Mouse (Mus musculus) heart, embryonic 12.5 days (tissue): Measurements from ENCODE around the gene Olfr1220. TPM values are rescaled to one million over a fixed set of nuclear protein-coding genes. Genes with fewer than 3 reads are reported as not detected.

Experiments
- ATAC-seq: fragments of 200-750 bp; cut with Nextera tagmentation; 2 replicates; pipeline ENCODE4 v1.8.0; 2017; ENCODE audit warnings: moderate TSS enrichment, moderate library complexity; ENCODE audit not compliant: insufficient number of reproducible peaks, low FRiP score
- H3K27ac ChIP-seq: fragments of 300-500 bp; sonication (generic); 2 replicates; pipeline ENCODE4 v1.5.1; 2016; ENCODE audit warnings: mild to moderate bottlenecking, moderate library complexity; ENCODE audit not compliant: poor library complexity, severe bottlenecking
- H3K27me3 ChIP-seq: fragments of 300-500 bp; sonication (generic); replicated peaks from 2 replicates; pipeline ENCODE4 v1.6.1; 2016; ENCODE audit warnings: mild to moderate bottlenecking, moderate library complexity
- H3K36me3 ChIP-seq: fragments of 300-500 bp; sonication (generic); 2 replicates; pipeline ENCODE4 v1.6.1; 2016; ENCODE audit warnings: mild to moderate bottlenecking, moderate library complexity
- H3K4me1 ChIP-seq: fragments of 300-500 bp; sonication (generic); replicated peaks from 2 replicates; pipeline ENCODE4 v1.6.1; 2016; ENCODE audit warnings: mild to moderate bottlenecking
- H3K4me2 ChIP-seq: fragments of 300-500 bp; sonication (generic); 2 replicates; pipeline ENCODE4 v1.6.1; 2016; ENCODE audit warnings: mild to moderate bottlenecking, moderate library complexity
- H3K4me3 ChIP-seq: fragments of 300-500 bp; sonication (generic); 2 replicates; pipeline ENCODE4 v1.5.1; 2016; ENCODE audit warnings: mild to moderate bottlenecking
- H3K9ac ChIP-seq: fragments of 300-500 bp; sonication (generic); 2 replicates; pipeline ENCODE4 v1.6.1; 2016; ENCODE audit warnings: mild to moderate bottlenecking, moderate library complexity
- H3K9me3 ChIP-seq: fragments of 300-500 bp; sonication (generic); replicated peaks from 2 replicates; pipeline ENCODE4 v1.6.1; 2016; ENCODE audit warnings: mild to moderate bottlenecking, moderate library complexity
- WGBS: fragments of 180-500 bp; shearing (Covaris S2); methylation state at CpG from one replicate; pipeline ENCODE4 v1.1.7; 2016; 5-methylcytosine and 5-hydroxymethylcytosine counted together
- polyA plus RNA-seq: library from polyadenylated mRNA; unstranded; fragments of >200 nt; fragmentation: Nextera tagmentation; extraction: Ambion mirVana; gene quantifications from 2 replicates; pipeline ENCODE4 v1.2.1, GENCODE M21; 2016

Olfr1220 gene
- polyA plus RNA-seq = not detected in 2 replicates

- no peak for ATAC-seq
- no peaks in the 10 kb centered on the region for H3K36me3 ChIP-seq
- H3K27ac ChIP-seq = no peak within 1 kb of the TSS
- no peak within 1 kb of the TSS for H3K9ac ChIP-seq
- no peaks in the 10 kb centered on the region for H3K9me3 ChIP-seq
- no peaks in the 10 kb centered on the region for H3K27me3 ChIP-seq
- H3K4me3 ChIP-seq = no peak within 1 kb of the TSS
- H3K4me2 ChIP-seq = no peak within 1 kb of the TSS
- H3K4me1 ChIP-seq = no peaks in the 10 kb centered on the region
- 66% methylated on average over 3 of the region's 3 CpGs for WGBS
Measured at GRCm38 (mm10) chr2:89106735-89107134, at the start of gene Olfr1220. Gene Olfr1220, minus strand, starts transcription at chr2:89106835.

- H3K4me3 ChIP-seq = no peak within 1 kb of the TSS
- no peaks in the 10 kb centered on the region for H3K4me1 ChIP-seq
- WGBS = 50% methylated on average over 1 of the region's 1 CpGs
- no peak for ATAC-seq
- no peak within 1 kb of the TSS for H3K4me2 ChIP-seq
- H3K9me3 ChIP-seq = no peaks in the 10 kb centered on the region
- no peak within 1 kb of the TSS for H3K9ac ChIP-seq
- H3K36me3 ChIP-seq = no peaks in the 10 kb centered on the region
- no peaks in the 10 kb centered on the region for H3K27me3 ChIP-seq
- H3K27ac ChIP-seq = no peak within 1 kb of the TSS
Measured at GRCm38 (mm10) chr2:89151460-89151859, 44.8 kb upstream of the Olfr1220 start, which contains the start of gene Olfr1223. Gene Olfr1223, minus strand, starts transcription at chr2:89151560.

GRCm38 (mm10) chr2:89132954-89133353 is 26.3 kb upstream of the Olfr1220 start, which contains the start of gene Olfr1222:
Gene Olfr1222, minus strand, starts transcription at chr2:89133054.
- Histone ChIP-seq H3K4me1 (no peaks in the 10 kb centered on the region), H3K9me3 (no peaks in the 10 kb centered on the region), H3K27me3 (no peaks in the 10 kb centered on the region), H3K27ac (no peak within 1 kb of the TSS), H3K4me2 (no peak within 1 kb of the TSS), H3K4me3 (no peak within 1 kb of the TSS), H3K9ac (no peak within 1 kb of the TSS), H3K36me3 (no peaks in the 10 kb centered on the region)
- no peak for ATAC-seq
- 33% methylated on average over 3 of the region's 3 CpGs for WGBS

GRCm38 (mm10) chr2:89117183-89117582 is 10.5 kb upstream of the Olfr1220 start, which contains the start of gene Olfr1221:
Gene Olfr1221, minus strand, starts transcription at chr2:89117283.
- Histone ChIP-seq H3K4me3 (no peak within 1 kb of the TSS), H3K27ac (no peak within 1 kb of the TSS)

GRCm38 (mm10) chr2:89105651-89106050 is 984 bp downstream of the Olfr1220 start:
- no peak overlapping the region for H3K4me2 ChIP-seq
- H3K36me3 ChIP-seq = no peaks in the 10 kb centered on the region
- H3K9ac ChIP-seq = no peak overlapping the region
- H3K4me3 ChIP-seq = no peak overlapping the region
- H3K4me1 ChIP-seq = no peaks in the 10 kb centered on the region
- H3K27ac ChIP-seq = no peak overlapping the region
- H3K27me3 ChIP-seq = no peaks in the 10 kb centered on the region
- no peaks in the 10 kb centered on the region for H3K9me3 ChIP-seq
- no peak for ATAC-seq

More at GRCm38 (mm10) chr2:89117183-89117582, 10.5 kb upstream of the Olfr1220 start, which contains the start of gene Olfr1221:
- Histone ChIP-seq H3K9ac (no peak within 1 kb of the TSS), H3K27me3 (no peaks in the 10 kb centered on the region), H3K36me3 (no peaks in the 10 kb centered on the region), H3K9me3 (no peaks in the 10 kb centered on the region), H3K4me1 (no peaks in the 10 kb centered on the region), H3K4me2 (no peak within 1 kb of the TSS)
- no peak for ATAC-seq
- WGBS = 78% methylated on average over 2 of the region's 2 CpGs

- Histone ChIP-seq H3K4me3 (no peak overlapping the region), H3K4me2 (no peak overlapping the region), H3K27me3 (no peaks in the 10 kb centered on the region), H3K9ac (no peak overlapping the region), H3K27ac (no peak overlapping the region), H3K4me1 (no peaks in the 10 kb centered on the region), H3K9me3 (no peaks in the 10 kb centered on the region), H3K36me3 (no peaks in the 10 kb centered on the region)
- ATAC-seq = no peak
- 91% methylated on average over 1 of the region's 1 CpGs for WGBS
Measured at GRCm38 (mm10) chr2:89093848-89094247, 12.8 kb downstream of the Olfr1220 start.

GRCm38 (mm10) chr2:89083413-89083812 is 23.2 kb downstream of the Olfr1220 start, which contains the start of gene Olfr1219:
Gene Olfr1219, minus strand, starts transcription at chr2:89083513.
- Histone ChIP-seq H3K9me3 (0 out of 2 replicates have a peak, but pooled peaks cover 3% of the 10 kb centered on the region), H3K9ac (no peak within 1 kb of the TSS), H3K4me1 (no peaks in the 10 kb centered on the region), H3K4me2 (no peak within 1 kb of the TSS), H3K27ac (no peak within 1 kb of the TSS), H3K4me3 (no peak within 1 kb of the TSS), H3K27me3 (no peaks in the 10 kb centered on the region), H3K36me3 (no peaks in the 10 kb centered on the region)
- no peak for ATAC-seq
- WGBS = 43% methylated on average over 1 of the region's 1 CpGs

GRCm38 (mm10) chr2:89081487-89081886 is 25.1 kb downstream of the Olfr1220 start:
- no peak for ATAC-seq
- Histone ChIP-seq H3K9ac (no peak overlapping the region), H3K4me2 (no peak overlapping the region), H3K27ac (no peak overlapping the region), H3K9me3 (0 out of 2 replicates have a peak, but pooled peaks cover 1% of the 10 kb centered on the region), H3K4me3 (no peak overlapping the region), H3K4me1 (no peaks in the 10 kb centered on the region), H3K36me3 (no peaks in the 10 kb centered on the region), H3K27me3 (no peaks in the 10 kb centered on the region)

GRCm38 (mm10) chr2:89061087-89061486 is 45.5 kb downstream of the Olfr1220 start, which contains the start of gene Olfr1218:
Gene Olfr1218, minus strand, starts transcription at chr2:89061187.
- no peaks in the 10 kb centered on the region for H3K36me3 ChIP-seq
- no peaks in the 10 kb centered on the region for H3K4me1 ChIP-seq
- H3K4me2 ChIP-seq = no peak within 1 kb of the TSS
- H3K27ac ChIP-seq = no peak within 1 kb of the TSS
- no peaks in the 10 kb centered on the region for H3K27me3 ChIP-seq
- no peak within 1 kb of the TSS for H3K4me3 ChIP-seq
- no peaks in the 10 kb centered on the region for H3K9me3 ChIP-seq
- ATAC-seq = no peak
- H3K9ac ChIP-seq = no peak within 1 kb of the TSS

Other genes starting within 250 kb of the Olfr1220 start
- gene Olfr1206, start 243.6 kb downstream of the Olfr1220 start, polyA plus RNA-seq = not detected in 2 replicates
- gene Olfr1208, start 204.5 kb downstream of the Olfr1220 start, polyA plus RNA-seq = not detected in 2 replicates
- gene Olfr1209, start 191.7 kb downstream of the Olfr1220 start, polyA plus RNA-seq = not detected in 2 replicates
- not detected in 2 replicates for gene Olfr1211, start 168.7 kb downstream of the Olfr1220 start, polyA plus RNA-seq
- not detected in 2 replicates for gene Olfr1212, start 152.9 kb downstream of the Olfr1220 start, polyA plus RNA-seq
- gene Gm13762, start 126.6 kb downstream of the Olfr1220 start, polyA plus RNA-seq = not detected in 2 replicates
- not detected in 2 replicates for gene Olfr1214, start 114.2 kb downstream of the Olfr1220 start, polyA plus RNA-seq
- not detected in 2 replicates for gene Olfr1215, start 99.9 kb downstream of the Olfr1220 start, polyA plus RNA-seq
- not detected in 2 replicates for gene Olfr1216, start 88.5 kb downstream of the Olfr1220 start, polyA plus RNA-seq
- gene Olfr1217, start 74.8 kb downstream of the Olfr1220 start, polyA plus RNA-seq = not detected in 2 replicates
- gene Olfr1218, start 45.6 kb downstream of the Olfr1220 start, polyA plus RNA-seq = not detected in 2 replicates
- not detected in 2 replicates for gene Olfr1219, start 23.3 kb downstream of the Olfr1220 start, polyA plus RNA-seq
- gene Olfr1221, start 10.4 kb upstream of the Olfr1220 start, polyA plus RNA-seq = not detected in 2 replicates
- not detected in 2 replicates for gene Olfr1222, start 26.2 kb upstream of the Olfr1220 start, polyA plus RNA-seq
- not detected in 2 replicates for gene Olfr1223, start 44.7 kb upstream of the Olfr1220 start, polyA plus RNA-seq
- not detected in 2 replicates for gene Olfr1224-ps1, start 57.3 kb upstream of the Olfr1220 start, polyA plus RNA-seq
- not detected in 2 replicates for gene Olfr1225, start 67.8 kb upstream of the Olfr1220 start, polyA plus RNA-seq
- gene Olfr1226, start 93.2 kb upstream of the Olfr1220 start, polyA plus RNA-seq = not detected in 2 replicates
- gene Olfr1228, start 147.2 kb upstream of the Olfr1220 start, polyA plus RNA-seq = not detected in 2 replicates
- gene Olfr1229, start 181.2 kb upstream of the Olfr1220 start, polyA plus RNA-seq = not detected in 2 replicates
- not detected in 2 replicates for gene Olfr1230, start 190.4 kb upstream of the Olfr1220 start, polyA plus RNA-seq
- not detected in 2 replicates for gene Olfr1231, start 200.2 kb upstream of the Olfr1220 start, polyA plus RNA-seq
- not detected in 2 replicates for gene Olfr1232, start 222.8 kb upstream of the Olfr1220 start, polyA plus RNA-seq
- not detected in 2 replicates for gene Olfr1233, start 235.6 kb upstream of the Olfr1220 start, polyA plus RNA-seq